18 mouse cellular contexts compared by ENCODE assay signal in the genomic region with DNA sequence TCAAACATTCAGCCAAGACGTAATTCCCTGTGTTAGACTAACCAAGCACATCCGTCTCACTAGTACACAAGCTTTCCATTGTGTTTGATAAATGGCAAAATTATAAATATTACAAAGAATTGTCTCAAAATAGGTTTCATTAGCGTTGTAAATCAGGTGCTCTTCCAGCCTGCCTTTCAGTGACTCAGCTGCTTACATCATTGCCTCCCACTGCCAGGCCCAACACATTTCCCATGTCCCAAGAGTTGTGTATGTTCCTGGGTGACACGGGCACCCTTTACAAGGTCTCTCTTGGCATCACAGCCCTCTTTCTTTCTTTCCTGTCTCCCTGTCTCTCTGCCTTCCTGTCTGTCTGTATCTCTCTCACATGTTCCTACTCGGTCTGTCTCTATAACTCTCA.
DNase-seq lines count a peak whose midpoint lies in the region; TF ChIP-seq lines count a peak whose summit lies in the region.
"Had no signal": no experiment of that assay in that cellular context is flagged by ENCODE, and none has a peak within 500 bp of the region (broad histone marks: within the 10 kb centered on the region; RNA-seq: fewer than 3 reads in every experiment).

No protein-coding gene starts in this region.

- DNase-seq in adrenal gland, postnatal 36 days: peak; percentile 31 to 43
- DNase-seq in adrenal gland, postnatal 4 days (ENCODE audit: low spot score in 2 of 2): no peak
- DNase-seq in layer of hippocampus, adult 2 months (ENCODE audit: low spot score in 2 of 2): peak; percentile 36 to 60
- DNase-seq in layer of hippocampus, postnatal 14 days (ENCODE audit: low spot score in 2 of 2): no peak
- DNase-seq in adipocyte (ENCODE audit: low spot score): peak; percentile 31
- DNase-seq in brain, adult 2 months (ENCODE audit: low read depth, low spot score): peak; percentile 63
- DNase-seq in heart, postnatal 4 days: no peak
- DNase-seq: adrenal gland, postnatal 10 days; cerebellum, adult 11-12 months; cerebellum, adult 9-10 months; cerebellum, postnatal 25 days; gastrocnemius, postnatal 36 days; heart, adult 11 months; heart, postnatal 36 days had no signal

- no peak for TF ChIP-seq CTCF in layer of hippocampus, adult 2 months (conservative IDR thresholded peaks at IDR 0.05)

- peak overlapping the region; percentile 54; the same call in 1 of the 2 replicates for H3K27ac ChIP-seq in layer of hippocampus, adult 2 months
- H3K27ac ChIP-seq: embryonic facial prominence, embryonic 12.5 days; heart, embryonic 13.5 days; hindbrain, embryonic 12.5 days had no signal

- H3K4me3 ChIP-seq in layer of hippocampus, adult 2 months: no peak overlapping the region
- H3K4me3 ChIP-seq: embryonic facial prominence, embryonic 12.5 days; forebrain, embryonic 13.5 days; heart, embryonic 13.5 days; hindbrain, embryonic 12.5 days had no signal

Comparison
In these comparisons a context has a peak if more than half of its experiments do, and no peak if none do; other contexts are left out.
1. DNase-seq: peak in adrenal gland, postnatal 36 days (2 of 2), layer of hippocampus, adult 2 months (2 of 2), adipocyte (single experiment) and brain, adult 2 months (single experiment); none in adrenal gland, postnatal 4 days (0 of 2), layer of hippocampus, postnatal 14 days (0 of 2) and heart, postnatal 4 days (single experiment).